Mouse (Mus musculus): ENCODE data around the gene Ctsz. TPM values are rescaled to one million over a fixed set of nuclear protein-coding genes. Genes with fewer than 3 reads are reported as not detected.

Gene Ctsz
- polyA plus RNA-seq, 1 experiment from 2014 or later, result 83.3 TPM

DNA sequence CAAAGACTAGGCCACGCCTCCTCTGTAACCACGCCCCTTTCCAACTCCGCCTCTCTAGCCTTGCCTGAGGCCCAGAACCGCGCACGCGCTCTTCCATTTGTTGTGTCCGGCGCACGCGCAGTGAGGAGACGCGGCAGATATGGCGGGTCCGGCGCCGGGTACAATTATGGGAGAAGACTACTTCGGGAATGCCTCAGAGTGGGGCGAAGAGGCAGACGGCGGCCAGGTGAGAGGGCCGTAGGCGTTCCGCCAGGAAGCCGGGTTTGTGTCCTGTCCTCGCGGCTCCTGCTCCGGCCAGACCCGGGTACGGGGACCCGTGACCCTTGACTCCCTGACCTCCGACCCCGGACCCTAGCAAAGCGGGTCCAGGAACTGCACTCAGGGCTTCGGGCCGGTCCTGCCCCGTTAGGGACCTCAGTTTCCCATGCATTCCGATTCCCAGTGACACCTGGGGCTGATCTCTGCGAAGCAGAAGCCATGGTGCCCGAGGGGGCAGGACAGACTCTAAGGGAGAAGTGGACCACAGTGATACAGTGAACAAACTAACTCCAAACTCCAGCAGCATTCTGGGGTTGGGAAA, 23.0 kb downstream of the Ctsz start, which contains the start of gene Nelfcd:
Gene Nelfcd, plus strand, starts transcription at position 74 of the 580 bp plus-strand sequence.
- peaks cover 9% of the 10 kb centered on the region for H3K4me1 ChIP-seq (ENCODE audit: control insufficient read depth, insufficient read depth, low read depth, low read length)
- peak; percentile 96 for ATAC-seq
- H3K9me3 ChIP-seq (ENCODE audit: control insufficient read depth, low read length), result no peaks in the 10 kb centered on the region
- H3K27me3 ChIP-seq (replicated peaks; ENCODE audit: control insufficient read depth, insufficient read depth, low read length), result no peaks in the 10 kb centered on the region
- H3K9ac ChIP-seq (ENCODE audit: low read depth, low read length), result peak within 1 kb of the TSS; percentile 88
- H3K4me2 ChIP-seq (ENCODE audit: low read length), result peak within 1 kb of the TSS; percentile 98
- H3K36me3 ChIP-seq (ENCODE audit: control insufficient read depth, insufficient read depth, low read length), result no peaks in the 10 kb centered on the region
- peak within 1 kb of the TSS; percentile 54; the same call in 1 of the 2 replicates for H3K27ac ChIP-seq (ENCODE audit: low read depth, low read length)
- H3K4me3 ChIP-seq (ENCODE audit: low read length), result peak within 1 kb of the TSS; percentile 96
- 0% methylated on average over 40 of the region's 40 CpGs for WGBS

DNA sequence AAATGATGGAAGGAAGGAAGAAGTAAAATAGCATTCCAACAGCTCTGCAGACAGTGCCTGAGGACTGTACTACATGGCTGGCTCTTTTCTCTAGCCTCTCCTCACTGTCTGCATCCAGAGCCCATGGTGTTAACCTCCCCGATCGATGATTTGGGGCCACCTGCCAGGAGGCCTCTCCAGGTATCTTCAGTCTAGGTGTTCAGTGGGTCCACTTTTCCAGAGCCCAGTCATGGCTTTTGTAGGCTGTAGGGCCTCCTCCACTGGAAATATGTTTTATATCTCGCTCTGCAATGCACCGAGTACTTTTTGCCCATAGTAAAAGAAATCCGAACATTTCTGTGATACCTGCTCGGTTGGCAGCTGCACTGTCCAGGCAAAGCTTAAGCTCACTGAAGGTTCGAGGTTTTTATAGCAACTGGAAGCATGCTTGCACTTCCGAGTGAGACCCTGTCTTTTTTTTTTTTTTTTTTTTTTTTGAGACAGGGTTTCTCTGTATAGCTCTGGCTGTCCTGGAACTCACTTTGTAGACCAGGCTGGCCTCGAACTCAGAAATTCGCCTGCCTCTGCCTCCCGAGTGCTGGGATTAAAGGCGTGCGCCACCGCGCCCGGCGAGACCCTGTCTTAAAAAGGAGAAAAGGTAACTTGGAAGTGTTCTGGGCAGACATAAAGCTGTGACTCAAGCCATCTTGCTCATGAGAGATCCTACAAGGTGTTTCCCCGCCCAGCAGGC, 23.7 kb downstream of the Ctsz start:
- 49% methylated on average over 18 of the region's 18 CpGs for WGBS
- Histone ChIP-seq H3K27ac (ENCODE audit: low read depth, low read length) (no peak overlapping the region), H3K4me2 (ENCODE audit: low read length) (peak overlapping the region; percentile 98), H3K9me3 (ENCODE audit: control insufficient read depth, low read length) (no peaks in the 10 kb centered on the region), H3K4me1 (ENCODE audit: control insufficient read depth, insufficient read depth, low read depth, low read length) (peaks cover 9% of the 10 kb centered on the region), H3K9ac (ENCODE audit: low read depth, low read length) (no peak overlapping the region), H3K27me3 (replicated peaks; ENCODE audit: control insufficient read depth, insufficient read depth, low read length) (no peaks in the 10 kb centered on the region), H3K4me3 (ENCODE audit: low read length) (peak overlapping the region; percentile 96), H3K36me3 (ENCODE audit: control insufficient read depth, insufficient read depth, low read length) (no peaks in the 10 kb centered on the region)
- no peak for ATAC-seq

DNA sequence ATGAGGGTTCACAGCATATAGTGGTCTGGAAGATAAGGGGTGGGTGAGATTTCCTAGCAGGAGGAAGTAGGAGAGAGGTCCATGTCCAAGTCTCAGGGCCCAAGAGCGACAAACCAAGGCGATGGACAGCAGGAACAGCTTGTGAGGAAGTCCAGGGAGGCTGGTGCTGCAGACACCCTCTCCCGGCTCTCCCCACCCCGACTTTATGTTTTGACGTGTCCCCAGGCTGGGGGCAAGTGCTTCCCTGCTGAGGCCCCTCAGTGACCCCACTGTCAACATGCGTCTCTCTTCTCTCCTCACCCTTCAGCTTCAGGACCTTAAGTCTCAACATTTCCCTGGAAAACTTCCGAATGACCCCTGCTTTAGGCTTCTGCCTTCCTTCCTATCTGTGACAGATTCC, 25.7 kb downstream of the Ctsz start:
- H3K4me3 ChIP-seq (ENCODE audit: low read length), result no peak overlapping the region
- no peak overlapping the region for H3K27ac ChIP-seq (ENCODE audit: low read depth, low read length)
- H3K9ac ChIP-seq (ENCODE audit: low read depth, low read length), result no peak overlapping the region
- WGBS, result 79% methylated on average over 7 of the region's 7 CpGs
- H3K4me1 ChIP-seq (ENCODE audit: control insufficient read depth, insufficient read depth, low read depth, low read length), result peaks cover 9% of the 10 kb centered on the region
- H3K4me2 ChIP-seq (ENCODE audit: low read length), result no peak overlapping the region
- H3K27me3 ChIP-seq (replicated peaks; ENCODE audit: control insufficient read depth, insufficient read depth, low read length), result no peaks in the 10 kb centered on the region
- ATAC-seq, result no peak
- no peaks in the 10 kb centered on the region for H3K36me3 ChIP-seq (ENCODE audit: control insufficient read depth, insufficient read depth, low read length)
- H3K9me3 ChIP-seq (ENCODE audit: control insufficient read depth, low read length), result no peaks in the 10 kb centered on the region

DNA sequence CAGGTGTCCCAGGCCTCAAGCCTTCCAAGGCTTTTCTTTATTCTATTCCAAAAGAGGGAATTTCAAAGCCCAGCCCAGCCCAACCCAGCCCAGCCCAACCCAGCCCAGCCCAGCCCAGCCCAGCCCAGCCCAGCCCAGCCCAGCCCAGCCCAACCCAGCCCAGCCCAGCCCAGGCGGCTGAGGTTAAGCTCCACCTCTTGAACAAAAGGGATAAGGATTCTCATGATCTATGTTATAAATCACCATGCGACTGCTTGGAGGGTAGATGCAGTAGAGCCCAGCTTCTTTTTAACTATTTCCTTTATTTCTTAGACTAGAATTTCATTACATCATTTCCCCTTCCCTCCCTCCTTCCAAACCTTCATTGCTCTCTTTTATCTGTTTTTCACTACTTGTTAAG, 28.6 kb downstream of the Ctsz start:
- H3K4me2 ChIP-seq (ENCODE audit: low read length), result no peak overlapping the region
- H3K27me3 ChIP-seq (replicated peaks; ENCODE audit: control insufficient read depth, insufficient read depth, low read length), result no peaks in the 10 kb centered on the region
- H3K27ac ChIP-seq (ENCODE audit: low read depth, low read length), result no peak overlapping the region
- ATAC-seq, result no peak
- H3K4me1 ChIP-seq (ENCODE audit: control insufficient read depth, insufficient read depth, low read depth, low read length), result no peaks in the 10 kb centered on the region
- WGBS, result 66% methylated on average over 2 of the region's 2 CpGs
- H3K36me3 ChIP-seq (ENCODE audit: control insufficient read depth, insufficient read depth, low read length), result no peaks in the 10 kb centered on the region
- no peaks in the 10 kb centered on the region for H3K9me3 ChIP-seq (ENCODE audit: control insufficient read depth, low read length)
- H3K4me3 ChIP-seq (ENCODE audit: low read length), result no peak overlapping the region
- no peak overlapping the region for H3K9ac ChIP-seq (ENCODE audit: low read depth, low read length)

DNA sequence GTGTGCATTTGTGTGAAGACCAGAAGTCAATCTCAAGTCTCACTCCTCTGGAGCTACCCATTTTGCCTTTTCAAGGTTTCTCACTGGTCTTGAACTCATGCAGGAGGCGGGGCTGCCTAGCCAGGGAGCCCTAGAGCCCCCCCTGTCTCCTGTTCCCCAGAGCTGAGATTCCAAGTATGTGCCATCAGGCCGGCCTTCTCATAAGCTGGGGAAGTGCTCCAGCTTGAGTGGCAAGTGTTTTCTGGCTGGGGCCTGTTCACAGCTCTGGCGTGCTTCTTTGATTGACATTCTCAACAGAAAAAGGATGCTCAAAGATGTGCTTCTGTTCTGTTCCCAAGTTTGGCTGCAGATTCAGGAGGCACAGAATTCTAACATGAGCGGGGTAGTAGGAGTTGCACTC, 38.4 kb downstream of the Ctsz start:
- H3K9me3 ChIP-seq (ENCODE audit: control insufficient read depth, low read length), result no peaks in the 10 kb centered on the region
- ATAC-seq, result no peak
- 83% methylated on average over 4 of the region's 4 CpGs for WGBS

DNA sequence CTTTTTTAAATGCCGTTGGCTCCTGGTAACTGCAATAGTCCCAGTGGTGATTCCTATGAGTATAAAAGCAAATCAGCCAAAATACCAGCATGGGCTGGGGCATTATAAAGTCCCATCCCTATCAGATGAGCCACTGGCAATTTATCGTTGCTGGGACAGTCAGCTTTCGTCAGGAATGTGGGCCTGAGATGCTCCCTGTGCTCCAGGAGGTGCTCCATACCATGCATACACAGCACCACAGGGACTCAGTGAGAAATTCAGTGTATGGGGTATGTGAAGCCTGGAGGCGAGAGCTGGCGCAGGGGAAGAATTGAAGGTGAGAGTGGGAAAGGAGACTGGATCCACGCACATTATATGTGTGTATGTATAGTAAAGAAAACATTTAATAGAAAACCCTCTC, 41.0 kb downstream of the Ctsz start:
- H3K36me3 ChIP-seq (ENCODE audit: control insufficient read depth, insufficient read depth, low read length), result no peaks in the 10 kb centered on the region
- no peaks in the 10 kb centered on the region for H3K4me1 ChIP-seq (ENCODE audit: control insufficient read depth, insufficient read depth, low read depth, low read length)
- 92% methylated on average over 6 of the region's 6 CpGs for WGBS
- no peak overlapping the region for H3K4me3 ChIP-seq (ENCODE audit: low read length)
- ATAC-seq, result no peak
- no peak overlapping the region for H3K4me2 ChIP-seq (ENCODE audit: low read length)
- H3K9ac ChIP-seq (ENCODE audit: low read depth, low read length), result no peak overlapping the region
- no peaks in the 10 kb centered on the region for H3K9me3 ChIP-seq (ENCODE audit: control insufficient read depth, low read length)
- no peak overlapping the region for H3K27ac ChIP-seq (ENCODE audit: low read depth, low read length)
- H3K27me3 ChIP-seq (replicated peaks; ENCODE audit: control insufficient read depth, insufficient read depth, low read length), result no peaks in the 10 kb centered on the region

More for the DNA sequence above, 38.4 kb downstream of the Ctsz start:
- H3K27me3 ChIP-seq (replicated peaks; ENCODE audit: control insufficient read depth, insufficient read depth, low read length), result no peaks in the 10 kb centered on the region
- H3K4me1 ChIP-seq (ENCODE audit: control insufficient read depth, insufficient read depth, low read depth, low read length), result no peaks in the 10 kb centered on the region
- H3K36me3 ChIP-seq (ENCODE audit: control insufficient read depth, insufficient read depth, low read length), result no peaks in the 10 kb centered on the region
- no peak overlapping the region for H3K9ac ChIP-seq (ENCODE audit: low read depth, low read length)
- no peak overlapping the region for H3K4me3 ChIP-seq (ENCODE audit: low read length)
- no peak overlapping the region for H3K27ac ChIP-seq (ENCODE audit: low read depth, low read length)
- H3K4me2 ChIP-seq (ENCODE audit: low read length), result no peak overlapping the region

DNA sequence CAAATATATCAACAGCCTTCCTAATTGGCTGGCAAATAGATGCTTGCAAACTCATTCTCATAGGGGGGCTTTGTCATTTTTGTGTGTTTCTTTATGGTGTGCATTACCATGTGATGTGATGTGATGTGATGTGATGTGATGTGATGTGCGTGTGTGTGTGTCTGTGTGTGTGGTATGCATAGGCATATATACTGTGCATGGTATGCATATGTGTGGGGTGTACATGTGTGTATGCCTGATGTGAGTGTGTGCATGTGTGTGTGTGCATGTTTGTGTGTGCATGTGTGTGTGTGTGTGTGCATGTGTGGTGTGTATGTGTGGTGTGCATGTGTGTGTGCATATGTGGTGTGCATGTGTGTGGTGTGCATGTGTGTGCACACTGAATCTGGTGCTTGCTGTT, 41.8 kb downstream of the Ctsz start:
- Histone ChIP-seq H3K36me3 (ENCODE audit: control insufficient read depth, insufficient read depth, low read length) (no peaks in the 10 kb centered on the region), H3K4me2 (ENCODE audit: low read length) (no peak overlapping the region), H3K27ac (ENCODE audit: low read depth, low read length) (no peak overlapping the region), H3K4me1 (ENCODE audit: control insufficient read depth, insufficient read depth, low read depth, low read length) (no peaks in the 10 kb centered on the region), H3K9me3 (ENCODE audit: control insufficient read depth, low read length) (peaks cover 1% of the 10 kb centered on the region), H3K27me3 (replicated peaks; ENCODE audit: control insufficient read depth, insufficient read depth, low read length) (no peaks in the 10 kb centered on the region), H3K4me3 (ENCODE audit: low read length) (no peak overlapping the region), H3K9ac (ENCODE audit: low read depth, low read length) (no peak overlapping the region)
- ATAC-seq, result no peak
- WGBS, result 100% methylated on average over 1 of the region's 1 CpGs

DNA sequence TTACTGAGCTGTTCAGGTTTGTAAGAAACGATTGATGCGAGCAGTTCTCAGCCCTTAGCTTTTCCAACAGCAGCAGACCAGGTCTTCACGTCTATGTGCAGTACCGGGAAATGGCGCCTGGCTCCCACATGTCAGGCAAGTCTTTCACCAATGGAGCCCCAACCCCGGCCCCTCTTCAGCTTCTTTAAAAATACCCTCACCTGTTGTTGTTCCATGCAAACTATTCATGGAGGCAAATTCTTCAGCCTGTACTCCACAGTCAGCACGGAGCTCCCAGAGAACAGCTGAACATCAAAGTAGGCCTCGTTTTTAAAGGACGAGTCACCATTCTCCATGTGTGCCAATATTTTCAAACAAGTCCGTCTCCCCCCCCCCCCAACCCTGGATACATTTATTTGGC, 42.2 kb downstream of the Ctsz start:
- H3K9me3 ChIP-seq (ENCODE audit: control insufficient read depth, low read length), result peaks cover 2% of the 10 kb centered on the region
- H3K4me1 ChIP-seq (ENCODE audit: control insufficient read depth, insufficient read depth, low read depth, low read length), result no peaks in the 10 kb centered on the region
- 88% methylated on average over 10 of the region's 10 CpGs for WGBS
- no peaks in the 10 kb centered on the region for H3K27me3 ChIP-seq (replicated peaks; ENCODE audit: control insufficient read depth, insufficient read depth, low read length)
- no peak overlapping the region for H3K4me2 ChIP-seq (ENCODE audit: low read length)
- H3K9ac ChIP-seq (ENCODE audit: low read depth, low read length), result no peak overlapping the region
- H3K4me3 ChIP-seq (ENCODE audit: low read length), result no peak overlapping the region
- no peak for ATAC-seq
- H3K27ac ChIP-seq (ENCODE audit: low read depth, low read length), result no peak overlapping the region
- H3K36me3 ChIP-seq (ENCODE audit: control insufficient read depth, insufficient read depth, low read length), result no peaks in the 10 kb centered on the region

DNA sequence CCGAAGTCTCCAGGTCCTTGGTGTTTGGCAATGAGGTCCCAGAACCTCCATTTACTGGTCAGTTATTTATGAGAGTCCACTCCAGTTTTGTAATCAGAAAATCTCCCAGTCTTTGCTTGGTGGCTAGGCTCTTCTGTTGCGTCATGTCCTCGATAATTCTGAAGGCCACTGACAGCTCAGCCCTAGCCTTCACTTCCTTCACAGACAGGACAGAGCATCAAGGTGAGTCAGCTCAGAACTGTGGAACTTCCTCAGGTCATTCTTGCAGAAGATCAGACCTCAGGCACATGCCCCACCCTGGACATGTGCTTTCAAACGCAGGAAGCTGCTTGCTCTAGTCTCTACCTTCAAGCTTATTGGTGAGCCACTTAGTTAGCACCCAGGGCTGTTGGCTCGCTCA, 45.5 kb downstream of the Ctsz start:
- Histone ChIP-seq H3K9me3 (ENCODE audit: control insufficient read depth, low read length) (peaks cover 2% of the 10 kb centered on the region), H3K4me3 (ENCODE audit: low read length) (no peak overlapping the region), H3K4me1 (ENCODE audit: control insufficient read depth, insufficient read depth, low read depth, low read length) (no peaks in the 10 kb centered on the region), H3K36me3 (ENCODE audit: control insufficient read depth, insufficient read depth, low read length) (no peaks in the 10 kb centered on the region), H3K27me3 (replicated peaks; ENCODE audit: control insufficient read depth, insufficient read depth, low read length) (no peaks in the 10 kb centered on the region), H3K4me2 (ENCODE audit: low read length) (no peak overlapping the region), H3K9ac (ENCODE audit: low read depth, low read length) (no peak overlapping the region), H3K27ac (ENCODE audit: low read depth, low read length) (no peak overlapping the region)
- ATAC-seq, result no peak
- WGBS, result 86% methylated on average over 5 of the region's 5 CpGs

Data from hindbrain, embryonic 16.5 days (tissue).